Mouse (Mus musculus): ENCODE measurements at regions not wholly inside any gene's neighbourhood (a gene's known extent, or its start where the extent isn't known, plus 50 kb on each side); places are given as distances from the start of the nearest gene placed in this dataset.

DNA sequence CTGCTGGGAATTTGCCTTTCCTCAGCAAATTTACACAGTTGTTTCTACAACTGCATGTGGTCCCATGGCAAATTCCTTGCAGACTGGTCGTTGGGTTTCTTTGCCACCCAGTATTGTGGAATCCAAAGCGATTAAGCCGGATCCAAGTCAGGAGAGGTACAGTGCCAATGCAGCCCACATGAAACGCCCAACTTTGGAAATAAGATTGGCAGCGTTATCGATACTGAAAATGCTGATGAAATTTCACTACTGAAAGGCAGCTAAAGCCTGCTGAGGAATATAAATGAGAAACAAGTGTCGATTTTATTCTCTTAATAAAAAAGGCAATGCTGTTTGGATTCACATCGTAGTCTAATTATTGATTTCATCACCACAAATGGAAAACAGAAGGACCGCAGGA, 281.1 kb upstream of the Mmadhc start:
- no peak for DNase-seq (ENCODE audit: low spot score)
- intact Hi-C loops (cut with DNase I), result no loop called here

DNA sequence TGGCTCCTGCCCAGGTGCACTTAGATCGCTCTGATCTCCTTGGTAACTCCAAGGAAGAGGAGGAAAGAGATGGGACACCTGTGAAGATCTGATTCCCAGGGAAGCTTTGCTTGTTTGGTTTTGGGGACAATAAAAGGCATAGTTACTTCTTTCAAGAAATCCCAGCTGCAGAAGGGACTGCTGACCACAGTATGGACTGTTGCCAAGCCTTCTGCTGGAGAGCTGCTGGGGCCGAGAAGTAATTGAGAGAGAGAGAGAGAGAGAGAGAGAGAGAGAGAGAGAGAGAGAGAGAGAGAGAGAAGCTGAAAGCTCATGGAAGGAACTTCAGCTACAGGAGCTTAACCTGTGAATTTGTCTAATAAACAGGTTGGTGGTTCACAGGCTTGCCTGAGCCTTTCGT, 276.9 kb upstream of the Mmadhc start:
- intact Hi-C loops (cut with DNase I), result no loop called here
- no peak for DNase-seq (ENCODE audit: low spot score)

DNA sequence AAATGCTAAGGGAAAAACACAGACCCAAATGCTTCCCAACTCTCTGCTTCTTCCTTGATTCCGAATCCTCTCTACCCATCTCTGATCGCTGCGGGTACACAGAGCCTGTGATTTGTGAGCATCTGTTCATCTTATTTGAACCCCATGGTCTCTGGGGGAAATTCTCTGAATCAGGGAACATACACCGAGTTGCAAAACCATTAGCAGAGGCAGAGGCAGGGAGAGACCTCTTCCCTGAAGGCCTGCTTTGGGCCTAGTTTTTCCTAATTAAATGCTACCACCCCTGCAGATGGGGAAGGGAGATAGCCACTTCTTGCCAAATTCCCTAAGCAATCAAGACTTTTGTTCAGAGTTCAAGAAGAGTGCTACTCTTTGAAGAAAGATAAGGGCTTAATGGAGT, 274.4 kb upstream of the Mmadhc start:
- intact Hi-C loops (cut with DNase I), result no loop called here
- no peak for DNase-seq (ENCODE audit: low spot score)

DNA sequence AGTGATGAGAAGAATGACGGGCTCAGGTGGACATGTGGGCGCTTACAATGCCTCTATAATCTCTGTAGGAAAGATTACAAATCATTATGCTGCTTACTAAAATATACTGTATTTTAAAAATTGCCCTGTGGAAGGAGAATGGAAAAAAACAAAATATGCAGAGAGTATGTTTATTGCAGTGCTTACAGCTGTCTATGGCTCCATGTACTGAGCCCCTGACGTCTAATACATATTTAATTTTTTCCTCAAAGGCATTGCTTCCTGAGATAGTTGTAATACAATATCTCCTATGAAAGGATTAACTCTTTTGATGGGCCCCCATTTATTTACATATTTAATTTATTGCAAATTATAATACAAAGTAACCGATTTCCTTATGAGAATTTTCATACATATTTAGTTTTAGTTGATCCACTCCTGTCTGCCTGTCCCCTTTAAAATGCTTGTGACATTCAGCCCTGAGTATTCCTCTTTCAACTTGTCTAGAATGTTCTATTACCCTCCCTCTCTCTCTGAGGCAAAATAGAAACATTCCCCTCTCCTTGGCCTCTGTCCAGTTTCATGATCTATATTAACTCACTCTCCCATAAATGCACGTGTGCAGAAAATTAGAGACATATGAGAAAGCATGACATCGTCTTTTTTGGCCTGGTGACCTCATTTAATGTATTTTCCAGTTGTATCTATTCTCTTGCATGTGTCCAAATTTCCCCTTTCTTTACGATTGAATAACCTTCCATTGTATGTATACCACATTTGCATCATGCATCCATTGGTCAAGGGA, 273.1 kb upstream of the Mmadhc start:
- DNase-seq (ENCODE audit: low spot score), result no peak
- intact Hi-C loops (cut with DNase I), result no loop called here

DNA sequence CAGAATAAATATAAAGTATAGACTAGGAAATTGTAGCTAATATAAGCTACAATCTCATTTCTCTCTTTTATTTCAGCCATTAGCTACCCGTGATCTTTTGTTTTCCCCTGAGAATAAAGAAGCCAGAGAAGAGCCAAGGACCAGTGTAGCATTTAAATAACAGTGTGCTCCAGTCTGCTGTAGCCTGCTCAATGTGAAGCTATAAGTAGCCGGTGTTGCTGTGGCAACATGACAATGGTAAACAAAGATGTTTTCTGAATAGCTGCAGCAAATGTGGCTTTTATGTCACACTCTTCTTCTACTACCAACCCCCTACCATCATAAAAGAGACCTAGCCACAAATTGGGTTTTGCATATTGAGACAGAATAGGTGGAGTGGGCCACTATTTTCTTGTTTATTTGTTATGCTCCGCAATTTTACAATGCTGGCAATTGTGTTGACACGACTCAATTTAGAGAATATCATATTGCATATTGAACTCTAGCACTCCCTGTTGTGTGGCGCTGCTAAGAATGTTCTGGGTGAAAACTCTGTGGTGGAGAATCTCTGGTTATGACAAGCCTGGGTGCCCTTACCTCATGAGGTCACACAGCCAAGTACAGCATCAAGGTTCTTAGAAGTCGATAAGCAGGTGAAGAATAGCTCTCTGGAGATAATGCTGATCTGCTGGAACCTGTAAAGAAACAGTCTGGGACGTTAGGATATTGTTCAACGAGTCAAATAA, 272.3 kb upstream of the Mmadhc start:
- DNase-seq (ENCODE audit: low spot score), result no peak
- intact Hi-C loops (cut with DNase I), result no loop called here

DNA sequence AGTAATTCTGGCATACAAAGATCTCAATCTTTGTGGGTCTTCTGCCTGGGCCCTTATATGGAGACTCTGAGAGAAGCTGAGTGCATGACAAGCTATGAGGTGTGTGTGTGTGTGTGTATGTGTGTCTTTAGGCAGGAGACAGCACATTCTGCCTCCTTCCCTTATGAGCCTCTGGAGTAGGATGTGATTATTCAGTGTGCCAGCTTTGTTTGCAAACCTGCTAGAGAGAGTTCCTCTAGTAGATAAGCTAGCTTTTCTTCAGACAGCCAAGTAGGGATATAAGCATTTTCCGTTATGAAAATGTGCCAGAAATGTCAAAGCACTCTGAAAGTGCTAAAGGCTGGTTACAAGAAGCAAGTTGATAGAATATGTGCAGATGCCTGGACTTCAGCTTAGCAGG, 270.9 kb upstream of the Mmadhc start:
- DNase-seq (ENCODE audit: low spot score), result no peak
- intact Hi-C loops (cut with DNase I), result no loop called here

DNA sequence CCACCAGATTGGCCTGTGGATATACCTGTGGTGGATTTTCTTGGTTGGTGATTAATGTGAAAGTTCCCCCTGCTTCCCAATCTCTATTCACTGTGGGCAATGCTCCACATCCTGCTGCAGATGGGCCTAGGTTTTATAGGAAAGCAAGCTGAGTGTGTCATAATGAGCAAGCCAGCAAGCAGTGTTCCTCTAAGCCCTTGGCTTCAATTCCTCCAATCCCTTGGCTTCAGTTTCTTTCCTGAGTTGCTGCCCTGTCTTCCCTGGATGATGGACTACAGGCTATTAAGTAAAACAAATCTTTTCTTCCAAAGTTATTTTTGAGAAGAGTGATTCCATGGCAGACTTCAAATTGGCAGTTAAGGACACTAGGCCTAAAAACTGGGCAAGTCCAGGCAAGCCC, 257.4 kb upstream of the Mmadhc start:
- intact Hi-C loops (cut with DNase I), result no loop called here
- DNase-seq (ENCODE audit: low spot score), result no peak

DNA sequence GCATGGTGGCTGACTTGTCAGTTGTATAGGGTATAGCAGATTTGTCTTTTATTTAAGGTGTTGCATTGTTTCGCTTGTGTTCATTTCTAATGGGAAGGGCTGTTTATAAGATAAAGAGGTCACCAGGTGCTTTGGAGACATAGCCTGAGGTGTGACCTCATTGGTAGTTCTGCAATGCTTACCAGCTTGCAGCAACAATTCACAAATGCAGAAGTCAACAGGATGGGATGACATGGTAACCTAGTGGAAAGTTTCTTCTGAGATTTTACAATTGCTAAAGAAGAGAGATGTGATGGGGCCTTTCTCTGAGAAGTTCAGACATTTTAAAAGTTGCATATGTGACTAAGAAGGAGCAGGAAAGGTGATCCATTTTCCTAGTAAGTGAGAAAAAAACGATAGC, 255.8 kb upstream of the Mmadhc start:
- intact Hi-C loops (cut with DNase I), result no loop called here
- no peak for DNase-seq (ENCODE audit: low spot score)

DNA sequence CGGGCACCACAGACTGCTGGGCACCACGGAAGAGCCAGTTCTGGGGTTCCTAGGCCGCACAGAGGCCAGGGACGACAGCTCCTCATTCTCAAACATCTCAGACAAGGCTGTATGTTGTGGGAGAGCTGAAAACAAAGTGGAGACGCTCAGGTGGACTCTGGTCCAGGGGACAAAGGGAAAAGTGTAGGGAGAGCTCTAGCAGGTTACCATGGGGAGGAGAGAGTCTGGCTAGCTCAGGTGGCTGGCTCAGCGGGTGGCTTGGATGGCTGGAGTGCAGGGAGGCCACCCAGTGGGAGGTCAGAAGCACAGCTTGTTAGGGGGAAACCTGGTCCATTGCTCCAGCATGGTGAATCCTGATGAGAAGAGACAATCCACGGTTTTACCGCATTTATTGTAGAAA, 253.3 kb upstream of the Mmadhc start:
- DNase-seq (ENCODE audit: low spot score), result no peak
- intact Hi-C loops (cut with DNase I), result no loop called here

DNA sequence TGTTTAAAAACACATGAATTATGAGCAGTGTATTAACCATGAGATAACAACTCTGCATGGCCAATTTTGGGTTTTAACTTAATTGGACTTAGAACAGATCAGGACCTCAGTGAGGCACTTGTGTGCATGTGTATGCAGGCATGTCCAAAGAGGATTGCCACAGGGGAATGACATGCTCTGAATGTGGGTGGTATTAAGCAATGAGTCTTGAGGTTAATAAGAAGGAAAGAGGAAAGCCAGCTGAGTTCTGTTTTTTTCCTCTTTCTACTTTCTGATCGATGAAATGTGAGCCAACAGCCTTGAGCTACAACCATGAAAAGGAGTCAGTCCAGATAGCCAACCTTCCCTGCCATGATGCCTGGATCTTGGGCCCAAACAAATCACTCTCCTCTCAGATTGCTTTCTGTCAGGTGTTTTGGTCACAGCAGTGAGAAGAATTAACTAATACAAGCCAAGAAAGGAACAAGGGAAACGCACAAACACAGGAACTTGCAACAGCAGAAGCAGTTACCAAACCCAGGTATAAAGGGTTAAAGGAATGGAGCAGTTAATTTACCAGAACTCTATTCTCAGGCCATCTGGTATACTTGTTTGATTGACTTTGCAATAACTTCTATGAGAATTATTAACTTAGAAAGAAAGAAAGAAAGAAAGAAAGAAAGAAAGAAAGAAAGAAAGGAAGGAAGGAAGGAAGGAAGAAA, 243.3 kb upstream of the Mmadhc start:
- intact Hi-C loops (cut with DNase I), result no loop called here
- DNase-seq (ENCODE audit: low spot score), result no peak

DNA sequence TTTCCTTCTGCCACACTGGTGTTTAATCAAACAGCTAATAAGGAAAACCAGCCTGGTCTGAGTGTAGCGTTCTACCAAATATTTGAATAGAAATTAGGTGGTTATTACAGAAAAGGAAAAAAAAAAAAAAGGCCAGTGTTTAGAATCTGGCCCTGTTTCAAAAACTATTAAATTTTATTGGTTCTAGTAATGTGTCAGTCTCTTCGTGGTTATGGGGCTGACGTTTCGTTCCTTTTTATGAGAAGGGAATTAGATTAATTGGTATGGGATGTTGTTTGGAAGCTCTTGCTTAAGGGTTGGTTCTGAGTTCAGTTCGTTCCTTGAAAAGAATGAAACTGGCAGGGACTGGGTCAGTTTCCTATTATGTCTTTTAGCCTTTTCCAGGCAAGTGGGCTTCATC, 241.5 kb upstream of the Mmadhc start:
- intact Hi-C loops (cut with DNase I), result no loop called here
- no peak for DNase-seq (ENCODE audit: low spot score)

DNA sequence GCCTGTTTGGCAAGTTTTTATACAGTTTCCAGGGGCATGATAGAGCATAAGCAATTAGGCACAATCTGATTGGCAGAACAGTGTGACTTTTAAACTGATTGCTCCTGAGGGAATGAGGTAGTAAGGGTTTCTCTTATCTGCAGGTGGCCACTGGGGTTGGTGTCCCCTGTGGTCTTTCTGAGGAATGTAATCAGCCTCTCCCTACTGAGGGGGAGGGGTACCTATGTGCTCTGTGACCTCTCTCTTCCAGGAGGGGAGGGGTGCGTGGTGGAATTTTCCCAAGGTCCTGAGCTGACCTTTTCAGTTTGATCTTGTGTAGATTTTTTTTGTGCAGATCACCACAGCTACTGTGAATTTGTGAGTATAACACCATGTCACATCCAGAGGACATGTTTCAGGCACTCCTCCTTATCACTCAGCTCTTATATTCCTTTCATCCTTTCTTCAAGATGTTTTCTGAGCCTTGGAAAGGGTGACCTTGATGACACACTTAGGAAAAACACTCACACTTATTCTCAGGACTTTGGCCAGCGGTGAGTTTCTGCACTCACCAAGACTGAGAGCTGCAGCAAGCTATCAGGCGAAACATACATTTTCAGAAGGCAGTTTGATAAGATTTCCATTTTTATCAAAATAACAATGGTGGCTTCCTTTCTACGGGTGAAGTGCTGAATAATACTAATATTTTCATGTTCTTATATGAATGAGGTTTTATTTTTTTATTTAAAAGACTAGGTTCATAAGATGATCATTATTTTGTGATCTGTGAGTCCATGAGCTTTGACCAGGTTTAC, 238.7 kb upstream of the Mmadhc start:
- intact Hi-C loops (cut with DNase I), result no loop called here
- DNase-seq (ENCODE audit: low spot score), result no peak

DNA sequence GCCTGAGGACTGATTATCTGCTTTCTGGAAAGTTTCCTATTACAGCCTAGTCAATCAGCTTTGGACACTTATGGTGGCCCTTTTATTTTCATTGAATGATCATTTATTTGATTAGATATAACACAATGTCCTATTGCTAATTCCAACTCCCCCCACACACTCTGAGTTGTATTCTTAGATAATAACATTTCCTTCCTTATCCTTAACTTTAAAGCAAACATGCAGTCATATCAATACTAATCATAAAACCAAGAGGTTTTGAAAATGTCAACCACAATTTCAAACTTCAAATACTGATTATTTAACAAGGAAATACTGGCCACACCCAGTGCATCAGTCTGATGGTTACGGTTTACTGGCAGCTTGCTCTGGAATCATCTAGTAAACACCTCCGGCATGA, 237.1 kb upstream of the Mmadhc start:
- DNase-seq (ENCODE audit: low spot score), result no peak
- intact Hi-C loops (cut with DNase I), result no loop called here

DNA sequence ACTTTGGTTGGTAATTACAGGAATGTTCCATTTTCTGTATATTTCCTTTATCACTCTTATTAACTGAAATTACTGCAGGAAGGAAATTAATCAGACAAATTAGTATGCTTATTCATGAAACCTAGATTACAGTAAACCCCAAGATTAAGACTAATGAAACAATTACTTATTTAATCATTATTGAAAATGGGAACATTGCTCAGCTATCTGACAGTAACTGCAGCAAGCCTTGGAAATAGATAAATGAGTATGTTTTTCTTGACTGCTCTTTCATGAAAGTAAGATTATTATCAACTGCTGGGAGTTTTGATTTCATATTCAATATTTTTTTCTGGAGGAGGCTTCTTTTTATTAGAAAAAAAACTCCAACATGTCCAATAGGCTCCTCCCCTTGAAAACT, 230.8 kb upstream of the Mmadhc start:
- no peak for DNase-seq (ENCODE audit: low spot score)
- intact Hi-C loops (cut with DNase I), result no loop called here

DNA sequence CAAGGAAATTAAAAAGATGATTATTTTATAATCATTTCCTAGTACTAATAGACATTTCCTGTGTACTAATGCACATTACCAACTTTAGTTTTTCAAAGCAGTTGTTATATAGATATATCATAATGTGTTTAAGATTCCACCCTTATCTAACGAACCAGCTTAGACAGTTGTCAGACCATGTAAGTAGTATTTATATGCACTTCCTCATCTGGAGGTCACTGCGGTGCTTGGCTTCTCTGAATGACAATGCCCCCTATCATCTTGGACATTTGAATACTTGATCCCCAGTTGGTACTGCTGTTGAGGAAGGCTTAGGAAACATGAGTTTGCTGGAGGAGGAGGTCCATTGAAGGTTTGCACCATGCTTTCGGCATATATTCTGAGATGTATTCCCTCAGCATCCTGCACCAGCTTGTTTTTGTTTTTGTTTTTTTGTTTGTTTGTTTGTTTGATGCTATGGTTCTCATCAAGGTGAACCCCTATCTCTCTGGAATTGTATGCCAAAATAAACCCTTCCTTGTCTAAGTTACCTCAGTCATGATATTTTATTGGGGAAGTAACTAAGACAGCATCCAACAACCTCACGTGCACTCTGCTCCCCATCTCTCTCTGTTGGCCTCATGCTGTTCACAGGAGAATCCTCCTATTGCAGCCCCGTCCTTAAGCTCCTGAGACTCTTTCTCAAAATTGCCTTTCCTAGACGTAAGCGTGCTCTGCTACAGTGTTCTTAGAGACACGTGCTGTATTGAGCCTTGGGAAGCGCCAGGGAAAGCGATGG, 228.4 kb upstream of the Mmadhc start:
- intact Hi-C loops (cut with DNase I), result no loop called here
- no peak for DNase-seq (ENCODE audit: low spot score)

DNA sequence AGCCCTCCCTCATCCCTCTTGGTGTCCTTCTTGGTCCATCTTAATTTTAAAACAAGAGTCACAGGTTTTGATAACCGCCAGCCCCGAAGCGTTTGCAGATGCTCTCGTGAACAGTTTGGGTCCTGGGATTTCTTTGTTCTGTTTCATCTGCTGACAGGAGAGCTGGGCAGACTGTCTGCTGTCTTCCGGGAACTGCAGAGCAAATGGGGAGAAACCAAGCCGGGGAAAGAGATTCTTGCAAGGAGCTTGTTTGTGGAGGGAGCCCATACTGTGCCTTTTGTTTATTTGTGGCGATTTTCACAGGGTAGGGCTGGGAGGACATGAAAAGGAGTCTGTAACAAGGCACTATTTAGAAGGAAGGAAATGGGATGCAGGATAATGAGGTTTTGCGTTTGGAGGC, 223.6 kb upstream of the Mmadhc start:
- intact Hi-C loops (cut with DNase I), result no loop called here
- DNase-seq (ENCODE audit: low spot score), result no peak

DNA sequence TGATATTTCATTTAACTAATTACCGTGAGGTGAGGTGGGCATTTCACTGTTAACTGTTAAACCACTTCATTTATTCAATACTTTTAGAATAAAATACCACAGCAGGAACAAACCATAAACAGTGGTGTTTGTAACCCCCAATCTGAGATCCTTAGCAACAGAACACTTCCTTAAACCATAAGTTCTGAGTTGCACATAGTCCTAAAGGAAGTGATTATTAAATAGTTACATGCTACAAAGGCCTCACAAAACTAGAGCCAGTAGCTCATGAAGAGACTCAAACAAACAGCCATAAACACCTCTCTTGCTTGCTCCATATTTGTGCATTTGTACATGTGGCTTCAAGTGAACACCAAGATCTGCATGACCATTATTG, 222.5 kb upstream of the Mmadhc start:
- DNase-seq (ENCODE audit: low spot score), result no peak
- intact Hi-C loops (cut with DNase I), result no loop called here

DNA sequence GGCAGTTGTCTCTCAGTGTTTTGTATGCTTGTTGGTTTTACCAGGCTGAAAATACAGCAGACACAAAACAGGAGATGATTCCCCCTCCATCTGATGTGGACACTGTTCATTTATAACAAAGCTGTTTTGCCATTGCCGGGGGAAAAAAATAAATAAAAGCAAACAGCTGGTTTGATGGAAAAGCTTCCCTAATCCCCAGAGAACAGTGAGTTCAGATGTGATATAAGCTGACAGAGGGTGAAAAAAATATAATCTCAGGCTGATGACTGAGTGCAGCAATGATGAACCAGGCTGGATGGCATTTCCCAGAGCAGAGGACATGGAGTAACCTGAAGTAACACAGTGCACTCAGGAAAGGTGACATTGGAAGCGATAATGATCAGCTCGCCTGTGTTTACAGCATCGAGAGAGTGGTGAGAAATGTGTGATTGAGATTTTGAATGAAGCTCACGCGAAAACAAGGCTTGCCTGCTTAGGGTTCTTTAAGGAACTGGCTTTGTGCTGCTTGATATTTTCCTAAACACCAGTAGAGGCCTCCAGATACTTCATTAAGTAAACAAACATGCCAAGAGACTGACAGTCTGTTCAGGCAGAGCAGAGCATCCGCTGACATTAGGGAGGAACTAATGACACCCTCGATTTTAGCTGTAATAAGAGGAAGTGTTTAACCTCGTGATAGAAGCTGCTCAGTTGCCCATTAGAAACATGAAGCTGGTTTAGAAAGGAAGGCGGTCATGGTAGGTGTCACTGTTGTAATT, 221.9 kb upstream of the Mmadhc start:
- intact Hi-C loops (cut with DNase I), result no loop called here
- no peak for DNase-seq (ENCODE audit: low spot score)

DNA sequence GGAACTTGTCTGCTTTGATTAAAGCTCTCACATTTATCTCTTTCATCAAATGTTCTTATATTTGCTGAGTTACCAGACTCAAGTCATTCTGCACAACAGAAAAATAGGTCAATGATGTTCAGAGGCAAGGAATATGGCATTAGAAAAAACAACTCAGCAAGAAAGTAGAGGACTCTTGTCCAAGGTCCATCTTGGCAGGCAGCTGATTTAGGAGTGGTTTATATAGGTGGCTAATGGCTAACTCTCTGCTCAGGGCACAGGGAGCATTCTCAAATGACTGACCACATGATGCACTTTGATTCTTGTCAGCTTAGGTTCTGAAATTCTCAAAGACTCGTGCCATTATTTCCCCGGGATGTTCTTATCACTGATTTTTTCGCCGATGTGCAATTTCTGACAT, 216.7 kb upstream of the Mmadhc start:
- DNase-seq (ENCODE audit: low spot score), result no peak
- intact Hi-C loops (cut with DNase I), result no loop called here

All from heart, postnatal 25 days (tissue).